Mouse (Mus musculus): ENCODE results near the gene Sumo1. TPM values are rescaled to one million over a fixed set of nuclear protein-coding genes. Genes with fewer than 3 reads are reported as not detected.
"Not testable (repeated sequence)": the region's sequence is repeated elsewhere in the genome, so short reads cannot be mapped to it uniquely, and the experiment has no call there.

The Sumo1 gene
- 10 to 100 TPM; 43.2 to 54.1 TPM for total RNA-seq (2021)
- long read RNA-seq, experiment 1, transcript Sumo1-201 (5 exons, 1,215 nt): major isoform, 98 of 174 reads
- long read RNA-seq, experiment 1, partial matches to known transcripts: 63 of 174 reads
- long read RNA-seq, experiment 1, other reads (novel, unspliced or antisense): 13 of 174 reads
- long read RNA-seq, experiment 2, transcript Sumo1-201 (5 exons, 1,215 nt): major isoform, 143 of 258 reads
- long read RNA-seq, experiment 2, partial matches to known transcripts: 103 of 258 reads
- long read RNA-seq, experiment 2, other reads (novel, unspliced or antisense): 12 of 258 reads

- peak; percentile 75 to 76 for DNase-seq
- intact Hi-C loops (cut with DNase I): no loop called here
Observed at GRCm38 (mm10) chr1:59670641-59671168, at the start of gene Sumo1. Gene Sumo1 (minus strand): TSS chr1:59670834.

GRCm38 (mm10) chr1:59719900-59720299, 49.3 kb upstream of the Sumo1 start:
- no peak for DNase-seq
- intact Hi-C loops (cut with DNase I): no loop called here

- no peak for DNase-seq
- intact Hi-C loops (cut with DNase I): no loop called here
Observed at GRCm38 (mm10) chr1:59701766-59702165, 31.1 kb upstream of the Sumo1 start.

- DNase-seq: no peak
- intact Hi-C loops (cut with DNase I): no loop called here
Observed at GRCm38 (mm10) chr1:59698207-59698606, 27.6 kb upstream of the Sumo1 start.

- intact Hi-C loops (cut with DNase I): no loop called here
- no peak for DNase-seq
Observed at GRCm38 (mm10) chr1:59697751-59698150, 27.1 kb upstream of the Sumo1 start.

- no peak for DNase-seq
- intact Hi-C loops (cut with DNase I): no loop called here
Observed at GRCm38 (mm10) chr1:59690467-59690866, 19.8 kb upstream of the Sumo1 start.

GRCm38 (mm10) chr1:59687493-59687892, 16.9 kb upstream of the Sumo1 start:
- DNase-seq: no peak
- intact Hi-C loops (cut with DNase I): no loop called here

GRCm38 (mm10) chr1:59684819-59685755, 14.5 kb upstream of the Sumo1 start, which contains the start of gene Nop58:
Gene Nop58 (plus strand): TSS chr1:59684971.
- intact Hi-C loops (cut with DNase I): no loop called here

GRCm38 (mm10) chr1:59683926-59684818, 13.5 kb upstream of the Sumo1 start:
- DNase-seq: no peak

More at GRCm38 (mm10) chr1:59684819-59685755, 14.5 kb upstream of the Sumo1 start, which contains the start of gene Nop58:
- DNase-seq: peak; percentile 75 to 80

GRCm38 (mm10) chr1:59673661-59674060, 3.0 kb upstream of the Sumo1 start:
- no peak for DNase-seq
- intact Hi-C loops (cut with DNase I): no loop called here

More at GRCm38 (mm10) chr1:59683926-59684818, 13.5 kb upstream of the Sumo1 start:
- intact Hi-C loops (cut with DNase I): no loop called here

GRCm38 (mm10) chr1:59669962-59670630, 538 bp downstream of the Sumo1 start:
- peak; percentile 4 to 36 for DNase-seq
- intact Hi-C loops (cut with DNase I): no loop called here

- intact Hi-C loops (cut with DNase I): no loop called here
- no peak for DNase-seq
Observed at GRCm38 (mm10) chr1:59668871-59669270, 1.8 kb downstream of the Sumo1 start.

GRCm38 (mm10) chr1:59663456-59664135, 7.0 kb downstream of the Sumo1 start:
- intact Hi-C loops (cut with DNase I): no loop called here

GRCm38 (mm10) chr1:59656244-59657171, 14.1 kb downstream of the Sumo1 start:
- intact Hi-C loops (cut with DNase I): no loop called here
- no peak for DNase-seq

More at GRCm38 (mm10) chr1:59663456-59664135, 7.0 kb downstream of the Sumo1 start:
- no peak for DNase-seq

- DNase-seq: no peak
- intact Hi-C loops (cut with DNase I): no loop called here
Observed at GRCm38 (mm10) chr1:59653243-59653911, 17.3 kb downstream of the Sumo1 start.

- intact Hi-C loops (cut with DNase I): no loop called here
- no peak for DNase-seq
Observed at GRCm38 (mm10) chr1:59651201-59651819, 19.3 kb downstream of the Sumo1 start.

GRCm38 (mm10) chr1:59646502-59646901, 24.1 kb downstream of the Sumo1 start:
- intact Hi-C loops (cut with DNase I); DNase-seq: not testable (repeated sequence)
